Mouse (Mus musculus): ENCODE data around the gene Pstk.

GRCm38 (mm10) chr7:131364131-131364530 lies 6.8 kb upstream of the Pstk start:
- TF ChIP-seq POLR2A (IDR thresholded peaks at IDR 0.05; ENCODE audit: borderline replicate concordance, insufficient read depth, low read length): no peak
- no peak for TF ChIP-seq CTCF (IDR thresholded peaks at IDR 0.05; ENCODE audit: borderline replicate concordance, insufficient read depth, low read depth, low read length)
